Mouse (Mus musculus) hindbrain, postnatal 0 days (tissue): ENCODE data around the gene Sptb. TPM values are rescaled to one million over a fixed set of nuclear protein-coding genes. Genes with fewer than 3 reads are reported as not detected.
A peak's percentile ranks its signal among the peaks of the same experiment; 100 is the strongest.

Experiments
- ATAC-seq: fragments of 200-750 bp; cut with Nextera tagmentation; 2 replicates; pipeline ENCODE4 v1.8.0; 2017; ENCODE audit warnings: mild to moderate bottlenecking, moderate TSS enrichment, moderate library complexity
- DNase-seq: peaks from one replicate; pipeline ENCODE4 v3.0.0-alpha.2; 2015; ENCODE audit warnings: low spot score
- H3K27ac ChIP-seq: fragments of 300-500 bp; sonication (generic); 2 replicates; pipeline ENCODE4 v1.5.1; 2014; ENCODE audit warnings: mild to moderate bottlenecking
- H3K27me3 ChIP-seq: fragments of 300-500 bp; sonication (generic); 2 replicates; pipeline ENCODE4 v1.6.1; 2014; ENCODE audit warnings: low read length, mixed read lengths; ENCODE audit not compliant: insufficient read depth
- H3K36me3 ChIP-seq: fragments of 300-500 bp; sonication (generic); 2 replicates; pipeline ENCODE4 v1.6.1; 2014; ENCODE audit warnings: low read length, mixed read lengths; ENCODE audit not compliant: insufficient read depth
- H3K4me1 ChIP-seq: fragments of 300-500 bp; sonication (generic); 2 replicates; pipeline ENCODE4 v1.6.1; 2014; ENCODE audit warnings: antibody characterized with exemption, low read length, mixed read lengths; ENCODE audit not compliant: insufficient read depth
- H3K4me2 ChIP-seq: fragments of 300-500 bp; sonication (generic); 2 replicates; pipeline ENCODE4 v1.6.1; 2014; ENCODE audit warnings: low read depth, mild to moderate bottlenecking, low read length, moderate library complexity, mixed read lengths
- H3K4me3 ChIP-seq: fragments of 300-500 bp; sonication (generic); 2 replicates; pipeline ENCODE4 v1.5.1; 2014; ENCODE audit warnings: low read length
- H3K9ac ChIP-seq: fragments of 300-500 bp; sonication (generic); replicated peaks from 2 replicates; pipeline ENCODE4 v1.6.1; 2014; ENCODE audit warnings: mild to moderate bottlenecking, low read length, moderate library complexity, mixed read lengths
- H3K9me3 ChIP-seq: fragments of 300-500 bp; sonication (generic); 2 replicates; pipeline ENCODE4 v1.6.1; 2016; ENCODE audit warnings: low read length, mixed read lengths
- CTCF ChIP-seq: IDR thresholded peaks from 2 replicates; pipeline ENCODE4 v1.5.1; 2016; ENCODE audit warnings: antibody characterized with exemption, control low read depth, low read depth
- WGBS: fragments of 180-500 bp; shearing (Covaris S2); extraction: QIAGEN DNeasy Blood & Tissue Kit; methylation state at CpG from one replicate; pipeline ENCODE4 v1.1.7; 2014; 5-methylcytosine and 5-hydroxymethylcytosine counted together
- polyA plus RNA-seq: library from polyadenylated mRNA; unstranded; fragments of >200 nt; fragmentation: Nextera tagmentation; extraction: Ambion mirVana; gene quantifications from 2 replicates; pipeline ENCODE4 v1.2.1, GENCODE M21; 2015
- total RNA-seq: library from RNA; depleted of rRNA; stranded (reverse); fragments of >200 nt; gene quantifications from 2 replicates; pipeline ENCODE4 v1.2.3, GENCODE M21; 2014

Sptb gene
- total and polyA plus RNA-seq, 2 experiments from 2014 or later: 5.8 to 45.4 TPM

DNA sequence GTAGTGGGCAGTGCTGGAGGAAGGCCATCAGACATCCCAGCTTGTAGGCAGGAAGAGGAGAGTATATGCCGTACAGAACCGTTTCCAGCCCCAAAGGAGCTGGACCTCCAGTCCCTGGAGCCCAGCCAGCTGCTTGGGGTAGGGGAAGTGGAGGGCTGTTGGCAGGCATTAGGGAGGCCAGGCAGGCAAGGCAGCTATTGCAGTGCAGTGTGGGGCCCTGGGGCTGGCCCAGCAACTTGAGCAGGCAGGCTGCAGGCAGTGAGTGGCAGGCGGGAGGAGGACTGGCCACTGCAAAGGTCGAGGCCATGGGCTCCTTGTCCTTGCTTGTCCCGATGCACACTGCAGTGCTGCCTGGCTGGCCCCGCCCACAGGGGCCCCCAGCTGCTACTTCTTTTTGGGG lies 127.5 kb downstream of the Sptb start:
- DNase-seq (peak; percentile 72), ATAC-seq (peak; percentile 72)
- Histone ChIP-seq H3K9ac (no peak overlapping the region), H3K4me1 (peaks cover 8% of the 10 kb centered on the region; the same call in 1 of the 2 replicates), H3K9me3 (no peaks in the 10 kb centered on the region), H3K36me3 (no peaks in the 10 kb centered on the region), H3K4me3 (no peak overlapping the region), H3K27me3 (no peaks in the 10 kb centered on the region), H3K27ac (no peak overlapping the region), H3K4me2 (no peak overlapping the region)
- WGBS: 12% methylated on average over 6 of the region's 6 CpGs
- no peak for TF ChIP-seq CTCF

DNA sequence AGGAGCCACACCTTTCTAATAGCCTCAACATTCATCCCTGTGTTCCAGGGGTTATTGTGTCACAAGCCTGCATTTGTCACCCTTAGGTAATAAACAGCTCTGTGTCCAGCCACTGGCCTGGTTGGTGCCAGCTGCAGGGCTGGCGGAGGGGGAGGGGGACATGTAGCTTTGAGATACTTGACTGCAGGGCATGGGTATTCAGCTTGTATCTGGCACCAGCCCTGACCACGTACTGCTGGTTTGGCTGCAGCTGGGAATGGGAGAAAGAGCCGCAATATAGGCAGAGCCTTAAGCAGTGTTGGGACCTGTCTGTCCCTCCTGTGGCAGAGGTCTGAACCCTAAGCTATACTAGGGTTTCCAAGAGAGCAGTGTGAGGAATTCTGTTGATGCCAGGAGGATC lies 128.2 kb downstream of the Sptb start:
- 56% methylated on average over 3 of the region's 3 CpGs for WGBS

DNA sequence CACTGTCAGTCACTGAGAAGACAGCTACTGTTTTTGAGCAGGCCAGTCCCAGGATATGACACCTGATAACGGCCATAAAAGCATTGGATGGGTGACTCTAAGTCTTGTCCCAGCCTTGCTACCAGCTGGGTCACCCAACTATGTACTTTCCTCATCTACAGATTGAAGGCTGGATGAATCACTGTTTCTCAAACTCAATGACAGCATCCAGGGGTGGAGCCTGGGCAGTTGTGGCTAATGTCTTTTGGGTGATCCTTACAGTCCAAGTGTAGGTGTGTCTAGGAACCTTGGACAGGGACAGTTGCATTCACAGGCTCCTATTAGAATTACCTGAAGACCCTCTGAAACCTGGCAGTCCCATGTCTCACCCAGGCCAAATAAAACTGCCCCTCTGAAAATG lies 130.5 kb downstream of the Sptb start:
- Histone ChIP-seq H3K36me3 (no peaks in the 10 kb centered on the region), H3K4me2 (no peak overlapping the region), H3K9me3 (no peaks in the 10 kb centered on the region), H3K9ac (no peak overlapping the region), H3K4me3 (no peak overlapping the region), H3K27ac (no peak overlapping the region), H3K27me3 (no peaks in the 10 kb centered on the region), H3K4me1 (peaks cover 8% of the 10 kb centered on the region; the same call in 1 of the 2 replicates)
- no peak for ATAC-seq
- DNase-seq: no peak
- 88% methylated on average over 1 of the region's 1 CpGs for WGBS
- TF ChIP-seq CTCF: no peak

More for the DNA sequence above, 128.2 kb downstream of the Sptb start:
- H3K4me3 ChIP-seq: no peak overlapping the region
- TF ChIP-seq CTCF: no peak
- H3K4me1 ChIP-seq: peaks cover 8% of the 10 kb centered on the region; the same call in 1 of the 2 replicates
- no peak overlapping the region; the same call in 1 of the 2 replicates for H3K27ac ChIP-seq
- DNase-seq (peak; percentile 36), ATAC-seq (peak; percentile 27)
- H3K36me3 ChIP-seq: no peaks in the 10 kb centered on the region
- H3K4me2 ChIP-seq: no peak overlapping the region
- H3K9ac ChIP-seq: no peak overlapping the region
- no peaks in the 10 kb centered on the region for H3K27me3 ChIP-seq
- no peaks in the 10 kb centered on the region for H3K9me3 ChIP-seq

DNA sequence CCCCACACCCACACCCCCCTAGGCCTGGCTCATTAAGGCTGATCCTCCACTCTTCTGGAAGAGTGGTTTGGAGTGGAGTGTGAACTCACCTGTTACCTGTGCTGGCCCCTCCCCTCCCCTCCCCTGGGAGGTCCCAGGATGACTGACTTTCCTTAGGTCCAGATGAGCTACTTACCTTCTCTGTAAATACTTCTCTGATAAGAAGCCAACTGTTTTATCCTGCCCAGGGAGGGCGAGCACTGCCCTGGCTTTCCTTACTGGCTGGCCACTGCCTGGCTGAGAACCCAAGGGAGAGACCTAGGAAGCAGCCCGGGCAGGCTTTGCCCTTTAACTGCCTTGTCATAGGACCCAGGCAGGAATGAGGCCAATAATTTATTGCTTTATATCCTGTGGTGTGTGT lies 131.9 kb downstream of the Sptb start:
- H3K4me2 ChIP-seq: no peak overlapping the region
- DNase-seq (no peak), ATAC-seq (no peak)
- H3K4me1 ChIP-seq: peaks cover 8% of the 10 kb centered on the region; the same call in 1 of the 2 replicates
- no peak overlapping the region for H3K27ac ChIP-seq
- H3K36me3 ChIP-seq: no peaks in the 10 kb centered on the region
- 86% methylated on average over 2 of the region's 2 CpGs for whole genome bisulfite sequencing
- no peak for TF ChIP-seq CTCF
- no peaks in the 10 kb centered on the region for H3K27me3 ChIP-seq
- no peaks in the 10 kb centered on the region for H3K9me3 ChIP-seq
- no peak overlapping the region for H3K4me3 ChIP-seq
- H3K9ac ChIP-seq: no peak overlapping the region

DNA sequence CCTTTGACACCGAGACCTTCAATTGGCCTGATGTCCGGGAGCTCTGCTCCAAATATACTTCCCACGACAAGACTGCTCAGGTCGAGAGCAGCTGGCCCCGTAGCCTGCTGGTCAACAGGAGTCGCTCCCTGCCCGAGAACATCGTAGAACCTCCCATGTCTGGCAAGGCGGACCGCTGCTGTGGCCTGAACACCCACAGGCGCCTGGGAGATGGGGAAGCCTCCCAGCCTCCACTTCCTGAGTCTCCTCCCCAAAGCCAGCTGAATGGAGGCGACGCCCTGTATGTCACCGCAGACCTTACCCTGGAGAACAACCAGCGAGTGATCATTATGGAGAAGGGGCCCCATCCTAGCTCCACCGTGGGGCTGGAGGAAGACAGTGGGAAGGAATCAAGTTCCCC lies 132.5 kb downstream of the Sptb start:
- H3K27me3 ChIP-seq: no peaks in the 10 kb centered on the region
- ATAC-seq (no peak), DNase-seq (no peak)
- 94% methylated on average over 16 of the region's 16 CpGs for WGBS
- no peaks in the 10 kb centered on the region for H3K9me3 ChIP-seq
- TF ChIP-seq CTCF: no peak
- no peak overlapping the region for H3K27ac ChIP-seq
- H3K4me1 ChIP-seq: peaks cover 2% of the 10 kb centered on the region; the same call in 1 of the 2 replicates
- no peak overlapping the region for H3K9ac ChIP-seq
- no peak overlapping the region for H3K4me2 ChIP-seq
- H3K4me3 ChIP-seq: no peak overlapping the region
- no peaks in the 10 kb centered on the region for H3K36me3 ChIP-seq

DNA sequence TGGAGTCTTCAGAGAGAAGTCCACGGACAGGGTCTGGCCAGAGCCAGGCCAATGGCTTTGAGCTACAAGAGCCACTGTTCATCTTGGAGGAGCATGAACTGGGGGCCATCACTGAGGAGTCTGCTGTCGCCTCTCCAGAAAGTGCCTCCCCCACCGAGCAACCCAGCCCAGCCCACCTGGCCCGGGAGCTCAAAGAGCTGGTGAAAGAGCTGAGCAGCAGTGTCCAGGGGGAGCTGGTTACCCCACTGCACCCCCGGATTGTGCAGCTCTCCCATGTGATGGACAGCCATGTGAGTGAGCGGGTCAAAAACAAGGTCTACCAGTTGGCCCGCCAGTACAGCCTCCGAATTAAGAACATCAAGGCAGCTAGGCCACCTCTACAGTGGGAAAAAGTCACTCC lies 133.5 kb downstream of the Sptb start:
- Histone ChIP-seq H3K27ac (no peak overlapping the region), H3K4me3 (no peak overlapping the region), H3K9ac (no peak overlapping the region), H3K4me1 (0 out of 2 replicates have a peak, but pooled peaks cover 6% of the 10 kb centered on the region), H3K9me3 (no peaks in the 10 kb centered on the region), H3K36me3 (no peaks in the 10 kb centered on the region), H3K27me3 (no peaks in the 10 kb centered on the region), H3K4me2 (no peak overlapping the region)
- no peak for DNase-seq
- 92% methylated on average over 8 of the region's 8 CpGs for WGBS
- no peak for ATAC-seq
- TF ChIP-seq CTCF: no peak

DNA sequence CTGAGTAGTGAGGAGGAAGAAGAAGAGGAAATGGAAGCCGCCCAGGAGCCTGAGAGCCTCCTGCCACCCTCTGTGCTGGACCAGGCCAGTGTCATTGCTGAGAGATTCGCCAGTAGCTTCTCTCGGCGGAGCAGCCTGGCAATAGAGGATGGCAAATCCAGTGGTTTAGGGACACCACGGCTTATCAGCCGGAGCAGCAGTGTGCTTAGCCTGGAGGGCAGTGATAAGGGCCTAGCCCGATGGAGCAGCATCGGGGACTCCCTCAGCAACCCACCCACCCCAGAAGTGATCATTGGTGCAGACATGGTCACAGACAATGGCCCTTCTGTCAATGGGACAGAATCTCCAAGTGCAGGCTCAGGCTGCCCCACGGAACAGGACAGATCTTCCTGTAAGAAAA lies 134.3 kb downstream of the Sptb start:
- Histone ChIP-seq H3K9me3 (no peaks in the 10 kb centered on the region), H3K4me1 (0 out of 2 replicates have a peak, but pooled peaks cover 6% of the 10 kb centered on the region), H3K4me3 (no peak overlapping the region), H3K36me3 (no peaks in the 10 kb centered on the region), H3K27me3 (no peaks in the 10 kb centered on the region), H3K4me2 (no peak overlapping the region), H3K9ac (no peak overlapping the region), H3K27ac (no peak overlapping the region)
- no peak for TF ChIP-seq CTCF
- 91% methylated on average over 9 of the region's 9 CpGs for WGBS
- DNase-seq: no peak
- ATAC-seq: no peak
